Mouse (Mus musculus): ENCODE results near the gene Adam15. TPM values are rescaled to one million over a fixed set of nuclear protein-coding genes. Genes with fewer than 3 reads are reported as not detected.

The Adam15 gene
- polyA plus RNA-seq, 1 experiment from 2014 or later = 17.8 TPM

DNA sequence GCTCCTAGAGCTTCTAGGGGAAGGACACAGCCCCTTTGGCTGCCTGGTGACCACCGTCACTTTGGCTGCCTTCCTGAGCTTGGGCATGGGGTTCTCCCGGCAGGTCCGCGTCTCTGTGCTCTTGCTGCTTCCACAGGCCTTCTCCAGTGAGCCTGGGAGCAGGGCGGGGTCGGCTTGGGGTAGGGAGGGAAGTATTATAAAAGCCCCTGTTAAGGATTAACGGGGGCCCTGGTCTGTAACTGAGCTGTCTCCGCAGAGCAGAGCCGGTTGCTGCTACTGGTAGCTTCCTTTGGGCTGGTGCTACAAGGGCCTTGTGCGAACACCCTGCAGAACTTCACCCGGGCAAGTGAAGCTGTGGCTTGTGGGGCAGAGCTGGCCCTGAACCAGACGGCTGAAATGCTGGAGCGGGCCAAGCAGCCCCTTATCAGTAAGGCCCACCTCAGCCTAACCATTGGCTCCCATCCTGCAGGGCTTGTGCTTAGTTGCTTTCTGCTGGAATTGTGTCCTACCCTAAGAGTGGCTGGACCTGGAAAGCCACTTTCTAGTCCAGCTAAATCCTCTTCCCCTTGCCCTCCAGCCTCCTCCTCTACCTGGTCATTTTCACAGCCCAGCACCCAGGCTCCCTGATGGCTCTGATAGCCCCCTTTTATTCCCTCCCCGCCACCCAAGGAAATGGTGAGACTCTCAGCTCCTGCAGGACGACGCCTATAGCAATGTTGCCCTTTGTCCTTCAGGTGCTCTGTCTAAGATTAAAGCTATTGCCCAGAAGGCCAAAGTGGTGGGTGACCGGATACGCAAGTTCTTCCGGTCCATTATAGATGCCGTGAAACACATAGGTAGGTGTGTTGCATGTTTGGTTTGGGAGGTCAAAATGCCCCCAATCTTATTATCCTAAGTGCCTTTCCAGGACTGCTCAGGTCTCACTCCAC, 16.0 kb upstream of the Adam15 start:
- WGBS = 70% methylated on average over 20 of the region's 20 CpGs
- no peak overlapping the region for H3K4me2 ChIP-seq (ENCODE audit: low read depth, severe bottlenecking)
- no peaks in the 10 kb centered on the region for H3K27me3 ChIP-seq (ENCODE audit: control insufficient read depth, insufficient read depth, low read length)
- no peaks in the 10 kb centered on the region for H3K4me1 ChIP-seq (ENCODE audit: control insufficient read depth, insufficient read depth, low read length)
- H3K9me3 ChIP-seq (ENCODE audit: control insufficient read depth, low read length) = no peaks in the 10 kb centered on the region
- DNase-seq (ENCODE audit: low spot score) (no peak), ATAC-seq (ENCODE audit: insufficient number of reproducible peaks, low FRiP score, low TSS enrichment, low read depth) (no peak)
- no peak overlapping the region for H3K4me3 ChIP-seq (ENCODE audit: low read depth, low read length)
- no peak overlapping the region for H3K9ac ChIP-seq (ENCODE audit: low read length)
- H3K27ac ChIP-seq (replicated peaks; ENCODE audit: low read depth, low read length) = no peak overlapping the region
- H3K36me3 ChIP-seq (ENCODE audit: control insufficient read depth, insufficient read depth, low read length) = no peaks in the 10 kb centered on the region

DNA sequence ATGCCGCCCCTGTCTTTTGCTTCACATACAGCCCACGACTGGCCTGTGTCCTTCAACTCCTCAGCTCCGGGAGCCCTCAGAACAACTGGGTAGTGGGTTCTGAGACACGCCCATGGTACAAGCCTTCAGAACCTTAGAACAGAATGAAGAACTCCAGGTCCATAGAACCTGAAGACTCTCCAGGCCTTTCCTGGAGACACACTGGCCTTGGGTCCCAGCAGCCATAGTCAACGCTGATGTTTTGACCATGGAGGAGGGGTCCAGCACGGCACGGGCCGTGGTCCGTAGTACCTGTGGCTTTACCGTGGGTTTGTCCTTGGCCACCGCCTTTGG, 15.3 kb upstream of the Adam15 start, which contains the start of gene Dcst1:
Gene Dcst1 (minus strand): TSS at position 101 of the 333 bp plus-strand sequence.
- H3K9ac ChIP-seq (ENCODE audit: low read length) = no peak within 1 kb of the TSS
- no peaks in the 10 kb centered on the region for H3K9me3 ChIP-seq (ENCODE audit: control insufficient read depth, low read length)
- DNase-seq (ENCODE audit: low spot score) (no peak), ATAC-seq (ENCODE audit: insufficient number of reproducible peaks, low FRiP score, low TSS enrichment, low read depth) (no peak)
- H3K4me1 ChIP-seq (ENCODE audit: control insufficient read depth, insufficient read depth, low read length) = no peaks in the 10 kb centered on the region
- 91% methylated on average over 11 of the region's 11 CpGs for WGBS
- H3K4me3 ChIP-seq (ENCODE audit: low read depth, low read length) = no peak within 1 kb of the TSS
- no peak within 1 kb of the TSS for H3K27ac ChIP-seq (replicated peaks; ENCODE audit: low read depth, low read length)
- no peaks in the 10 kb centered on the region for H3K27me3 ChIP-seq (ENCODE audit: control insufficient read depth, insufficient read depth, low read length)
- H3K4me2 ChIP-seq (ENCODE audit: low read depth, severe bottlenecking) = no peak within 1 kb of the TSS; the same call in 1 of the 2 replicates
- H3K36me3 ChIP-seq (ENCODE audit: control insufficient read depth, insufficient read depth, low read length) = no peaks in the 10 kb centered on the region

DNA sequence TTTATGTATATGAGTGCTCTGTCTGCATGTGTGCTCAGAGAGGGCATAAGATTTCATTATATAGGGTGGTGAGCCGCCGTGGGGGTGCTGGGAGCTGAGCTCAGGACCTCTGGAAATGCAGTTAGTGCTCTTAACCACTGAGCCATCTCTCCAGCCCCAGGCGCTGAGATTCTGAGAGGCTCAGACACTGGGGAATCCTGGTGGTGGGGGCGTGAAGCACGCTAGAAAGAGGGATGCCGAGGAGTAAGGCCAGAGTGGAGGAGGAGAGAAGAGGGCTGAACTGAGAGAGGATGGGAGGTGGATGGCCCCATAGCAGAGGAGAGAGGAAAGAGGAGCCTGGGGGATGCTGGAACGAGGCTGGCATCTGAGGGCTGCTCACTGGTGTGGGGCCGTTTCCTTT, 14.8 kb upstream of the Adam15 start:
- Histone ChIP-seq H3K4me1 (ENCODE audit: control insufficient read depth, insufficient read depth, low read length) (no peaks in the 10 kb centered on the region), H3K27ac (replicated peaks; ENCODE audit: low read depth, low read length) (no peak overlapping the region), H3K4me2 (ENCODE audit: low read depth, severe bottlenecking) (no peak overlapping the region; the same call in 1 of the 2 replicates), H3K9me3 (ENCODE audit: control insufficient read depth, low read length) (no peaks in the 10 kb centered on the region), H3K36me3 (ENCODE audit: control insufficient read depth, insufficient read depth, low read length) (no peaks in the 10 kb centered on the region), H3K27me3 (ENCODE audit: control insufficient read depth, insufficient read depth, low read length) (no peaks in the 10 kb centered on the region), H3K4me3 (ENCODE audit: low read depth, low read length) (no peak overlapping the region), H3K9ac (ENCODE audit: low read length) (no peak overlapping the region)
- WGBS = 68% methylated on average over 8 of the region's 8 CpGs
- DNase-seq (ENCODE audit: low spot score) (no peak), ATAC-seq (ENCODE audit: insufficient number of reproducible peaks, low FRiP score, low TSS enrichment, low read depth) (no peak)

DNA sequence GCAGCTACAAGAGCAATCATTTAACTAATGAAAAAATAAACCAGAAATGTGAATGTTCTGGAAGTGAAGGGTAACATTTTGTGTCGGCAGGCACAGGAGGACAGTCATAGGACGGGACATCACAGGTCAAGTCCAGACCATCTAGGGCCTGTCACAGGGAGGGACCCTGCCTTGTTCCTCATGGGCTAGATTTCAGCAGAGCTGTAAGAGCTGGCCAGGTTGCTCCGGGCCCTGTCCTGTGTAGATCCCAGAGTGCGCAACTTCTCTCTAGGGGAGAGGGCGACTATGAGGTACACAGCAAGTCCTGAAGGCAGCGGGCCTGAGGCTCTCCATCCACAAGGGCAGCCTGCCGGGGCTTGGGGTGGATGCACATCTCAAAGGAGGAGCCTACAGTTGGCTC, 11.9 kb upstream of the Adam15 start, which contains the start of gene Dcst2:
Gene Dcst2 (plus strand): TSS at position 301 of the 400 bp plus-strand sequence.
- ATAC-seq (ENCODE audit: insufficient number of reproducible peaks, low FRiP score, low TSS enrichment, low read depth) = no peak
- Histone ChIP-seq H3K9me3 (ENCODE audit: control insufficient read depth, low read length) (no peaks in the 10 kb centered on the region), H3K27ac (replicated peaks; ENCODE audit: low read depth, low read length) (no peak within 1 kb of the TSS), H3K4me2 (ENCODE audit: low read depth, severe bottlenecking) (no peak within 1 kb of the TSS), H3K4me1 (ENCODE audit: control insufficient read depth, insufficient read depth, low read length) (no peaks in the 10 kb centered on the region), H3K4me3 (ENCODE audit: low read depth, low read length) (no peak within 1 kb of the TSS), H3K36me3 (ENCODE audit: control insufficient read depth, insufficient read depth, low read length) (no peaks in the 10 kb centered on the region), H3K9ac (ENCODE audit: low read length) (no peak within 1 kb of the TSS), H3K27me3 (ENCODE audit: control insufficient read depth, insufficient read depth, low read length) (no peaks in the 10 kb centered on the region)
- no peak for DNase-seq (ENCODE audit: low spot score)
- WGBS = 85% methylated on average over 7 of the region's 7 CpGs

DNA sequence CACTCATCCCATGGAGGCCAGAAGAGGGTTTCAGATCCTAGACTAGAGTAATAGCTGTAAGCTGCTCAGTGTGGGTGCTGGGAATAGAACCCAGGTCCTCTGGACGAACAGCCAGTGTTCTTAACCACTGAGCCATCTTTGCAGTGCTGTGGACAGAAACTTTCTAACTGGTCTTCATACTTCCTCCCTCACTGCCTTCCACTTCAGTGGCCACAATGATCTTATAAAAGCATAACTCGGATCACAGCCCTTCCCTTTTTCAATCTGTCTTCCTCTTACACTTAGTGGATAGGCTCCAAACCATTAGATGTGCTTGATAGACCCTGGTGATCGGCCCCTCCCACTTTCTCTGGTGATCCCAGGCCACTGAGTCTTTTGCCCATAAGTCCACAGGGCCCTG, 10.4 kb upstream of the Adam15 start:
- 76% methylated on average over 3 of the region's 3 CpGs for WGBS
- H3K4me1 ChIP-seq (ENCODE audit: control insufficient read depth, insufficient read depth, low read length) = no peaks in the 10 kb centered on the region
- DNase-seq (ENCODE audit: low spot score) (no peak), ATAC-seq (ENCODE audit: insufficient number of reproducible peaks, low FRiP score, low TSS enrichment, low read depth) (no peak)
- no peak overlapping the region for H3K4me2 ChIP-seq (ENCODE audit: low read depth, severe bottlenecking)
- no peak overlapping the region for H3K4me3 ChIP-seq (ENCODE audit: low read depth, low read length)
- no peak overlapping the region for H3K9ac ChIP-seq (ENCODE audit: low read length)
- no peaks in the 10 kb centered on the region for H3K27me3 ChIP-seq (ENCODE audit: control insufficient read depth, insufficient read depth, low read length)
- no peak overlapping the region for H3K27ac ChIP-seq (replicated peaks; ENCODE audit: low read depth, low read length)
- H3K9me3 ChIP-seq (ENCODE audit: control insufficient read depth, low read length) = no peaks in the 10 kb centered on the region
- H3K36me3 ChIP-seq (ENCODE audit: control insufficient read depth, insufficient read depth, low read length) = no peaks in the 10 kb centered on the region

DNA sequence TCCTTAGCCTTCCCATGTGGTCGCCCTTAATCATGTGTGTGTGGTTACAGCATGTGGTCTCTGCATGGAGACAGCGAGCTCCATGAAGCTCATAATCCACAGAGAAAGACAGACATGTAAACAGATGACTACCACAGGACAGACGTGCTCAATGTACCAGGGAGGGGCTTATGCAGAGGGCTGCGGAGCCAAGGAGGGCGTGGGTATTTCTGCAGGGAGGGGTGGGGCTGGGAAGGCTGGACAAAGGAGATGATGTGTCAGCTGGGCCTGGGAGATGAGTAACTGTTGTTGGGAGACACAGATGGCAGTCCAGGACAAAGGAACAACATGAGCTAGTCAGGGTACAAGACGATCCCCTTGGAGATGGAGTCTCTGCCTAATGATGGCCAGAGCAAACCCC, 9.8 kb upstream of the Adam15 start:
- no peak overlapping the region for H3K9ac ChIP-seq (ENCODE audit: low read length)
- H3K27me3 ChIP-seq (ENCODE audit: control insufficient read depth, insufficient read depth, low read length) = no peaks in the 10 kb centered on the region
- H3K4me3 ChIP-seq (ENCODE audit: low read depth, low read length) = no peak overlapping the region
- H3K9me3 ChIP-seq (ENCODE audit: control insufficient read depth, low read length) = no peaks in the 10 kb centered on the region
- DNase-seq (ENCODE audit: low spot score) (no peak), ATAC-seq (ENCODE audit: insufficient number of reproducible peaks, low FRiP score, low TSS enrichment, low read depth) (no peak)
- WGBS = 78% methylated on average over 6 of the region's 6 CpGs
- H3K4me1 ChIP-seq (ENCODE audit: control insufficient read depth, insufficient read depth, low read length) = no peaks in the 10 kb centered on the region
- H3K27ac ChIP-seq (replicated peaks; ENCODE audit: low read depth, low read length) = no peak overlapping the region
- H3K36me3 ChIP-seq (ENCODE audit: control insufficient read depth, insufficient read depth, low read length) = no peaks in the 10 kb centered on the region
- no peak overlapping the region for H3K4me2 ChIP-seq (ENCODE audit: low read depth, severe bottlenecking)

DNA sequence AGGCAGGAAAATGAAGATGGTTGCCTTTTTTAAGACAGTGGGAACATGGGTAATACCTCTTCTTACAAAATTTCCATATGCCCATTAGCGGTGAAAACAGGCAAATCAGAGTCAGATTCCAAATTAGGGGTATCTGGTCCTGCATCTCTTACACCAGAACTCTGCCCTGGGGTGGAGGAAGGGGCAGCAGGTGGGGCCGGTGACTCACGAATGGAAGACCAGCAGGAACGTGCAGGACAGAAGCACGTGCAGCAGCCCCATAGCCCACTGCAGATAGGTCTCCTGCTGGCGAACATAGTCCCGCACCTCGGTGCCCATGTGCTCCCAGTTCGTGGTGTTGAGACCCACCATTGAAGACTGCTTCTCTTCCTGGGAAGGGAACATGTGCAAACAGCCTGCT, 6.2 kb upstream of the Adam15 start:
- no peak for DNase-seq (ENCODE audit: low spot score)
- Histone ChIP-seq H3K4me2 (ENCODE audit: low read depth, severe bottlenecking) (no peak overlapping the region), H3K4me3 (ENCODE audit: low read depth, low read length) (no peak overlapping the region), H3K9ac (ENCODE audit: low read length) (no peak overlapping the region), H3K36me3 (ENCODE audit: control insufficient read depth, insufficient read depth, low read length) (no peaks in the 10 kb centered on the region), H3K27me3 (ENCODE audit: control insufficient read depth, insufficient read depth, low read length) (no peaks in the 10 kb centered on the region), H3K9me3 (ENCODE audit: control insufficient read depth, low read length) (no peaks in the 10 kb centered on the region), H3K4me1 (ENCODE audit: control insufficient read depth, insufficient read depth, low read length) (no peaks in the 10 kb centered on the region), H3K27ac (replicated peaks; ENCODE audit: low read depth, low read length) (no peak overlapping the region)
- 73% methylated on average over 9 of the region's 9 CpGs for WGBS
- no peak for ATAC-seq (ENCODE audit: insufficient number of reproducible peaks, low FRiP score, low TSS enrichment, low read depth)

DNA sequence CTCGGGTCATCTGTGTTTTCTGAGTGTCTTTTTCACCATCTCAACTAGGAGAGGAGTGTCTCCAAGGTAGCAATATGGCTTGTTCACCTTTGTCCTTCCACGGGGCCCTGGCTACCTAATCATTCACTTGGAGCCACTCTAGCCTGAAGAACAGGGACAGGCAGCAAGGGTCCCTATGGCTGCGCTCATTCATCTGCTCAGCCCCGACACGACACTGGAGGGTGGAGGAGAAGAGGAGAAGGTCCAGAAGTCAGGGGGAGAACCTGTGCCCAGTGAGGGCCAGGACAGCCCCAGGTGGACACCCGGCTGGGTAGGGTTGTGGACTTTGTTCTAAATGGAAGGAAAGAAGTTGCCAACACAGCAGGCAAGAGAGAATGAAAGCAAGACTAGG, 5.7 kb upstream of the Adam15 start:
- Histone ChIP-seq H3K4me3 (ENCODE audit: low read depth, low read length) (no peak overlapping the region), H3K36me3 (ENCODE audit: control insufficient read depth, insufficient read depth, low read length) (no peaks in the 10 kb centered on the region), H3K9ac (ENCODE audit: low read length) (no peak overlapping the region), H3K4me2 (ENCODE audit: low read depth, severe bottlenecking) (no peak overlapping the region), H3K27ac (replicated peaks; ENCODE audit: low read depth, low read length) (no peak overlapping the region), H3K4me1 (ENCODE audit: control insufficient read depth, insufficient read depth, low read length) (no peaks in the 10 kb centered on the region), H3K9me3 (ENCODE audit: control insufficient read depth, low read length) (no peaks in the 10 kb centered on the region), H3K27me3 (ENCODE audit: control insufficient read depth, insufficient read depth, low read length) (no peaks in the 10 kb centered on the region)
- no peak for DNase-seq (ENCODE audit: low spot score)
- WGBS = 77% methylated on average over 6 of the region's 6 CpGs
- ATAC-seq (ENCODE audit: insufficient number of reproducible peaks, low FRiP score, low TSS enrichment, low read depth) = no peak

Measured in limb, embryonic 11.5 days (tissue).